Mouse (Mus musculus) embryonic facial prominence, embryonic 10.5 days (tissue): ENCODE results near the gene Hoxa10. TPM values are rescaled to one million over a fixed set of nuclear protein-coding genes. Genes with fewer than 3 reads are reported as not detected.

ENCODE experiments used
- DNase-seq: peaks from one replicate; pipeline ENCODE4 v3.0.0-alpha.2; 2017; ENCODE audit warnings: low spot score
- H3K27ac ChIP-seq: fragments of 300-500 bp; sonication (generic); replicated peaks from 2 replicates; pipeline ENCODE4 v1.5.1; 2016; ENCODE audit warnings: mild to moderate bottlenecking
- H3K27me3 ChIP-seq: fragments of 300-500 bp; sonication (generic); replicated peaks from 2 replicates; pipeline ENCODE4 v1.6.1; 2016; ENCODE audit warnings: low read depth, mild to moderate bottlenecking; ENCODE audit not compliant: poor library complexity, severe bottlenecking
- H3K36me3 ChIP-seq: fragments of 300-500 bp; sonication (generic); replicated peaks from 2 replicates; pipeline ENCODE4 v1.6.1; 2016; ENCODE audit warnings: mild to moderate bottlenecking, moderate library complexity
- H3K4me1 ChIP-seq: fragments of 300-500 bp; sonication (generic); 2 replicates; pipeline ENCODE4 v1.6.1; 2016
- H3K4me3 ChIP-seq: fragments of 300-500 bp; sonication (generic); 2 replicates; pipeline ENCODE4 v1.5.1; 2016; ENCODE audit warnings: mild to moderate bottlenecking, moderate library complexity
- H3K9me3 ChIP-seq: fragments of 300-500 bp; sonication (generic); 2 replicates; pipeline ENCODE4 v1.6.1; 2016; ENCODE audit warnings: mild to moderate bottlenecking
- WGBS: fragments of 180-500 bp; shearing (Covaris S2); methylation state at CpG from one replicate; pipeline ENCODE4 v1.1.7; 2016; 5-methylcytosine and 5-hydroxymethylcytosine counted together
- polyA plus RNA-seq: library from polyadenylated mRNA; unstranded; fragments of >200 nt; fragmentation: Nextera tagmentation; extraction: Ambion mirVana; gene quantifications from 2 replicates; pipeline ENCODE4 v1.2.1, GENCODE M21; 2016

Hoxa10 gene
- polyA plus RNA-seq, 1 experiment from 2014 or later = not detected

DNA sequence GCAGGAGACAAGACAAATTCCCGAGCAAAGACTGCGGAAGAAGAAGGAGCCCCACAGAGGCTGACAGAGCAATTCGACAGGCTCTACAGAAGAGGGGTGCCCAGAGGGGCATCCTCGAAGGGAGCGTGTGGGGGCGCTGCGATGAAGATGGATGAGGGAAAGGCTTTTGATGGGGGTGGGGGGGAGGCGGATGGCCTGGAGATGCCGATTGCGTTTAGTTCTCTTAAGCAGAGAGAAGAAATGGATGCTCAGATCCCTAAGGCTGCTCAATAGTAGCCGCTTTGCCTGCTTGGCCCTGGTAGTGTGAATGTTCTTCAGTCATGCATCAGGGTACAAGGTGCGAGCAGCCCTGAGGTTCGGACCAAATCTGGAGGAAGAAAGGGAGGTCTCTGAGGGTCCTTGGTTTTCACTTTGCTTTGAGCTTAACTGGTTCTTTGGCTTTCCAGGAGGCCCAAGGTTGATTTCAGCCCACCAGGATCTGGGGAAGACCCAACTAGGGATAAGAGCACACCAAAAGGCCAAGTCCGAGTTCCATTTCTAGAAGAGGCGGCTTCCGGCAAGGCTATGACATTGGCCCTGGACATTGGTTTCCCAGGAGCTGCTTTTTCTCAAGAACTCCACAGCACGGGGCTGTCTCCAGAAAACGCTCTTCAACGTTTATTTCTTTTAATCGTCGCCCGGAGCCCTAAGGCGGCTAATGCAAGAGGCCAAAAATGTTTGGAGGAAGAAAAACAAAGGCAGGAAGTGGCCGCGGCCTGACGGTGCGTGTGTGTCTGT is 8.2 kb upstream of the Hoxa10 start:
- H3K27ac ChIP-seq = no peak overlapping the region
- under 1% methylated on average over 27 of the region's 27 CpGs for WGBS
- H3K4me3 ChIP-seq = no peak overlapping the region
- no peak for DNase-seq
- no peaks in the 10 kb centered on the region for H3K9me3 ChIP-seq
- peaks cover 100% of the 10 kb centered on the region for H3K27me3 ChIP-seq
- H3K4me1 ChIP-seq = peaks cover 12% of the 10 kb centered on the region
- no peaks in the 10 kb centered on the region for H3K36me3 ChIP-seq

DNA sequence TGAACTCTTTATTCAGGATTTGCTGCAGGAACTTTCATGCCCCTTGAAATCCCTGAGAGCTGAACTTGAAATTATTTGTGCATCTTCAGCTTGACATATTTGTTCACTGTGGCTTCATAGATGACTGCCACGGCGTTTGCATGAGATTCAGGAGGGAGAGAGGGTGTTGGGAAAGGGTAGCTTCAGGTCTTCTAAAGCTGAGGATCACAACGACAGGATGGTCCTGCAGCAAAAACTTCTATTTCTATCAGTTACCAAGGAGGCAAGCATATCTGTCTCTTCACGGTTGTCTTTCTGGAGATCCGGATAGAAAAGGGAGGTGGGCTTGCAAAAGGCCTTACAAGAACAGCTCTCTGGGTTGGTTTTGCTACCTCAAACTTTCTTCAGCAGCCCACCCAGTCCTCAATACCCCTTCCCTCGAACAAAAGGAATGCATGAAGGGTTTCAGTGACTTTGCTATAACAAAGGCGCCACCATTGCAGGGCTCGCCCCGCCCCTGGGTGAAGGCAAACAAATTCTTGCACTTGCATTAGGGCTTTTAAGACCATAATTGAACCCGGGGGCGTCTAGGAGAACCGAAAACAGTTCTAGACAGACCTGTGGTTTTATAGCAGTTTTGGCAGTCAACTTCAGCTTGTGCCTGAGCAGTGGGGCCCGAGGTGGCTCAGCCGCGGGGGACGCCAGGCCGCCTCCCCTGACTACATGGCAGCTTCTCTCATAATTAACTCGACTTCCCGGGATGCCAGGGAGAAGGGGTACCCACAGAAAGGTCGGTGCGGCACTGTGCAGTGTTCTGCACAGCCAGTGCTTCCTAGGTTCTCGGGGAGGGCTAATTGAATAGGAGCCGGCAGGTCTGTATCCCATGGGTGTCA is 7.3 kb upstream of the Hoxa10 start:
- peaks cover 15% of the 10 kb centered on the region for H3K4me1 ChIP-seq
- WGBS = 2% methylated on average over 23 of the region's 23 CpGs
- no peaks in the 10 kb centered on the region for H3K9me3 ChIP-seq
- DNase-seq = no peak
- no peak overlapping the region for H3K27ac ChIP-seq
- peaks cover 100% of the 10 kb centered on the region for H3K27me3 ChIP-seq
- H3K4me3 ChIP-seq = no peak overlapping the region
- no peaks in the 10 kb centered on the region for H3K36me3 ChIP-seq

DNA sequence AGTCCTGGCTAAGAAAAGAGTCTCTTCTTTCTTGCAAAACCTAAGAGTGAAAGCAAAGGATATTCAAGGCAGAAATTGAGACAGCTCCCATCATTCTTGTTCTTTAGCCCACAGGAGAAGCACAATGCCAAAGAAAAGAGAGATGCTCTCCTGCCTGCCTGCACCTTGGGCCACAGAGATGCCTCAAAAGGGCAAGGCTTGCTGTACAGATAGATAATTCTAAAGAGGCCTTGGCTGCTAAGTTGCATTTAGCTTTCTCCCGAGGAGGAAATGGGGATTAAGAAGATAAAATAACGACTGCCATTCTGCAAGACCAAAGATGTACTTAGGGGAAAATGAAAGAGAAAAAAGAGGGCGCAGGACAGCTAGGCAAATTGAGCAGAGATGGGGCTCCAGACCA is 6.3 kb upstream of the Hoxa10 start:
- Histone ChIP-seq H3K27me3 (peaks cover 100% of the 10 kb centered on the region), H3K9me3 (no peaks in the 10 kb centered on the region), H3K4me1 (peaks cover 15% of the 10 kb centered on the region), H3K4me3 (no peak overlapping the region), H3K27ac (no peak overlapping the region), H3K36me3 (no peaks in the 10 kb centered on the region)
- WGBS = 4% methylated on average over 3 of the region's 3 CpGs
- no peak for DNase-seq

DNA sequence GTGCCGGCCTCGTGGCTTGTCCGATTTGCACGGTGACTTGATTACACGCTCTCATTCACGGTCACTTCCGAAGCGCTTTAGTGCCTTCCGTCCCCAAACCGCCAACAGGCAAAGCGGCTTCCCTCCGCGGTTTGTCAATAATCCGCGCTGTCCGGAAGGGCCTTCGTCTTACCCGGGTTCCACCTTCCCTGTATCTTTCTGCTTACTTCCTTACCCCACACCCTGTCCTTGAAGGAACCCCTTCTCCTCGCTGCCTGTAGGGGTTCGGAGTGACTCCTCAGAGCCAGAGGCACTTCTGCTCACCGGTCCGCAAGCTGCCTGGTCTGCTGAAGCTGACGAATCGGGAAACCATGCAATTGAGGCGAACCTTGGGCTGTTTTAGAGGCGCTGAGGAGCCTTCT is 5.7 kb upstream of the Hoxa10 start:
- Histone ChIP-seq H3K27ac (no peak overlapping the region), H3K4me3 (no peak overlapping the region)

DNA sequence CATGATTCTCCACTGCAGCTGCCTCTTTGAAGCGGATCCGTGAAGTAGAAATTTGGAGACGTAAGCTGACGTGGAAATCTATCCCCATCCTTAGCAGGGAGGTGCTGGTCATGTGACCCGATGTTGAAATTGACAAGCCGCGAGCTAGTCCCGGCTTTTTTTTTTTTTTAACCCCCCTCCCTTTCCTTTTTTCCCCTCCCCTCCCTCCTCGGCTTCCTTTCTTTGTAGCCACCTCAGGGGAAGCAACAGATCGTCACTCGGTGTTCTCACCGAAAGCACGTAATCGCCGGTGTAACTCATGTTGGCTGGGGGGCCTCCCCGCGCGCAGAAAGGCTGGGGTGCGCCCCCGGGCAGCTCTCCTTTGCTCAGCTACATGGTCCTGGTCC is 5.1 kb upstream of the Hoxa10 start, which contains the start of gene Hoxa11:
TSS of gene Hoxa11 (minus strand) at position 54 of the 386 bp plus-strand sequence.
- Histone ChIP-seq H3K27ac (no peak within 1 kb of the TSS), H3K9me3 (no peaks in the 10 kb centered on the region), H3K4me1 (peaks cover 15% of the 10 kb centered on the region), H3K36me3 (no peaks in the 10 kb centered on the region), H3K27me3 (peaks cover 100% of the 10 kb centered on the region), H3K4me3 (no peak within 1 kb of the TSS)
- no peak for DNase-seq
- WGBS = under 1% methylated on average over 20 of the region's 20 CpGs

More for the DNA sequence above, 5.7 kb upstream of the Hoxa10 start:
- WGBS = under 1% methylated on average over 26 of the region's 26 CpGs
- H3K4me1 ChIP-seq = peaks cover 15% of the 10 kb centered on the region
- no peaks in the 10 kb centered on the region for H3K9me3 ChIP-seq
- H3K27me3 ChIP-seq = peaks cover 100% of the 10 kb centered on the region
- no peak for DNase-seq
- no peaks in the 10 kb centered on the region for H3K36me3 ChIP-seq

DNA sequence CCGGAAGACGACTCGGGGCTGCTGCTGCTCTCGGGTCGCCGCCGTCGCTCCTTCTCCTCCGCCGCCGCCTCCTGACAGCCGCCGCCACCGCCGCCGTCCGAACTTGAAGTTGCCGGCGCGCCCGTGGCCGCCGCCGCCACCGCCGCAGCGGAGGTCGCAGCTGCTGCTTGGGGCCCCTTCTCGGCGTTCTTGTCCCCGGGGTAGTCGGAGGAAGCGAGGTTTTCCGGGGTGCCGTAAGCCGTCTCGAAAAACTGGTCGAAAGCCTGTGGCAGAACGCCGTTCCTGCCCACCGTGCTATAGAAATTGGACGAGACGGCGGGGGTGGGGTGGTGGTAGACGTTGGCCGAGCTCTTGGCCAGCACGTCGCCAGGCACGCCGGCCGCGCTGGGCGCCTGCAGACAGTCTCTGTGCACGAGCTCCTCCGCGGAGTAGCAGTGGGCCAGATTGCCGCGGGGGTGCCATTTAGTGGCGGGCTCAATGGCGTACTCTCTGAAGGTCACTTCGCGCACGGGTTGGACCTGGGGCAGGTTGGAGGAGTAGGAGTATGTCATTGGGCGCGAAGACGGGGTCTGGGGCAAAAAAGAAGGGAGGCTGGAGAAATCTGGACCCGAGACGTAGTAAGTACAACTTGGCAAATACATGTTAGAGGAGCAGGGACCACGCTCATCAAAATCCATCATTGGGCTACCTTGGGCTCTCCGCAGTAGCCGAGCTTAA is 4.5 kb upstream of the Hoxa10 start:
- Histone ChIP-seq H3K27me3 (peaks cover 100% of the 10 kb centered on the region), H3K9me3 (no peaks in the 10 kb centered on the region), H3K4me3 (no peak overlapping the region), H3K36me3 (no peaks in the 10 kb centered on the region), H3K27ac (no peak overlapping the region), H3K4me1 (peaks cover 15% of the 10 kb centered on the region)
- no peak for DNase-seq
- WGBS = under 1% methylated on average over 71 of the region's 71 CpGs

DNA sequence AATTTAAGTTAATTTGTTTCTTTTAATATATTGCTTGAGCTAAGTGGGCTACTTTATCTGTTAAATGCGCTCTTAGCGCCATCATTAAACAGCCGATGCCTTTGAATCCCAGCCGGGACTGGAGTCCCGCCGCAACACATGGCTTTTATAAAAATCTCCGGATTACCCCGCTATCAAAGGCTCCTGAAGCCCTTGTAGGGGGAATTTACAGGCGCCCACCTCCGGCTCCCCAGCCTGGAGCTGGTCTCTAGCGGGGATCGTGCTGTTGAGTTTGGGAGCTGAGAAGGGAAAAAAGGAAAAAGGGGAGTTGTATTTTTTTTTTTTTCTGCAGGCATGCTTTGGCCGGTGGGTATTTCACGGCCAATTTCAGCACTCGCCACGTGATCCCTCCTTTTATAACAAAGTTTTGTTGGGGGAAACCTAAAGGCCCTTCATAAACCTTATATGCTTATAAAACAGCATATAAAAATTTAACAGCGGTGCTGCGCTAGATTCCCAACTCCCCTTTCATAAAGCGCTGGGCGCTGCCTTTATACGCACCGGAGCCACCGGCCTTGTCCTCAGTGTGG is 3.9 kb upstream of the Hoxa10 start:
- Histone ChIP-seq H3K4me3 (no peak overlapping the region), H3K36me3 (no peaks in the 10 kb centered on the region), H3K27ac (no peak overlapping the region), H3K4me1 (peaks cover 15% of the 10 kb centered on the region), H3K9me3 (no peaks in the 10 kb centered on the region), H3K27me3 (peaks cover 100% of the 10 kb centered on the region)
- 1% methylated on average over 23 of the region's 23 CpGs for WGBS
- no peak for DNase-seq

DNA sequence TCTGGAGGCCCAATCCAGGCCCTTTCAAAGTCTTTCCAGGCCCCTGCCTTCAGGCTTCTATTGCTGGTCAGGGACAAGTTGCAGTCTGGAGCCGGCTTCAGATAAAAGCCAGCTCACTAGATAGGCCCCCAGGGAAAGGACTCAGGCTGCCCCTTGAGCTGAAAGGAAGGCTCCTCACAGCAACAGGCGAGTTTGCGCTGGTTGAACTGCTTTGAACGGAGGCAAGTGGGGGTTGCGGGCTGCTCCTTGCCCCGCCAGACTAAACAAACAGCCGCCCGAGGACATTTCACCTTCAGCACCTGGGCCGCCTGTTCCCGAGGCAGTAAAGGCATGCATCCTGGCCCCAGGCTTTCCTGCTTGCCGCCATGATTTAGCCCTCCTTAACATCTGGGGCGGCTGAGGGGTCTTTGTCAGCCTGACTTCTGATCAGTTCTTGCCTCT is 3.0 kb upstream of the Hoxa10 start:
- Histone ChIP-seq H3K27me3 (peaks cover 100% of the 10 kb centered on the region), H3K36me3 (no peaks in the 10 kb centered on the region), H3K27ac (no peak overlapping the region), H3K4me1 (peaks cover 15% of the 10 kb centered on the region), H3K9me3 (no peaks in the 10 kb centered on the region), H3K4me3 (no peak overlapping the region)
- DNase-seq = peak; percentile 54
- WGBS = 0% methylated on average over 12 of the region's 12 CpGs

DNA sequence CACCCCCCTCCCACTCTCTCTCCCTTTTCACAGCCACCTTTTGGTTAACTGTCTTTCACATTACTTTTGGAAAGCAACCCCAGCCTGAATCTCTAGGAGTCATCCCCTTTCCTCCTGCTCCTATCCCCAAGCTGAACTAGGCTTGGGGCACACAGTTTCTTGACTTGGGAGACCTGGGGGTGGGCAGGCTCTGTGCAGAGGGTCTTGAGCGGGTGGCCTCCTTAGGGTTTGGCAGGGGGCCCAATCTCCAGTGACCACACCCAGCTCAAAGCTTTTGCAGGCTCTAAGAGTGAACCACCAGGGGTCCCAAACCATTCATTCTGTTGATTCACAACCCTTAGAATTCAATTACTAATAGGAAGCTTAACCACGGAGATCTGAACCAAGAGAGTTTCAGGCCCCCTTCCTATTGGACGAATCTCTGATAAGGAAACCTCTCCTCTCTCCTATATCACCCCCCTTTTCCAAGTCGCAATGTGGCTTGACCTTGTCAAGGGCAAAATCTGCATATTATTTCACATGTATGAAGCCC is 2.2 kb upstream of the Hoxa10 start:
- 3% methylated on average over 4 of the region's 4 CpGs for WGBS
- H3K27me3 ChIP-seq = peaks cover 100% of the 10 kb centered on the region
- peak; percentile 27 for DNase-seq
- H3K36me3 ChIP-seq = no peaks in the 10 kb centered on the region
- no peaks in the 10 kb centered on the region for H3K9me3 ChIP-seq
- H3K4me3 ChIP-seq = no peak overlapping the region
- peaks cover 15% of the 10 kb centered on the region for H3K4me1 ChIP-seq
- no peak overlapping the region for H3K27ac ChIP-seq

DNA sequence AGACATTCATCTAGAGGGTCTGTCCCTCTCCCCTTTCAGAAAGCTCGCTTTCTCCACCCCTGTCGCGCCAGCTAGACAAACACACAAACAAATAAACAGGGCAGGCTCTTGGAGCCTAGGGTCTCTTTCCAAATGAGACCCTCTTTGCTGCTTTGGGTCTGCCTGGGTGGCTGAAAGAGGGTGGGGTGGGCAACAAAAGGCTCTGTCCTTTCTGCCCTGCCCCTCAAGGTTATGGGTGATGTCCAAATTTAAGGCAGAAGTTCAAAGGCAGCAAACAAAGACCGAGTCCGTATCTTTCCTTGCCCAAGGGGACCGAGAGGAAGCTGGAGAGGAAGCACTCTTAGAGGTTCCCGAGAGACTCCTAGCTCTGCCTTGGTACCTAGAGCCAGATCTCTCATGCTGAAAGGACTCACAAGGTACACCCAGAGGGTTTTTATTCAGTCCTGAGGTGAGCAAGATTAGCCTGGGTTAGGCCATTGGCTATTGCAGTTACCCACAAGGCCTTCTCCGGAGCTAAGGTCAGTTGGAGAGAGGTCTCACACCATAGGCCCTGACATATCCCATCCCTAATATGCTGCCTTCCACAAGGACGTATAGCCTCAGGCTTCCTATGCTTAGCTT is 457 bp upstream of the Hoxa10 start:
- 4% methylated on average over 9 of the region's 9 CpGs for WGBS
- Histone ChIP-seq H3K4me3 (no peak overlapping the region), H3K27ac (no peak overlapping the region), H3K4me1 (peaks cover 11% of the 10 kb centered on the region; the same call in 1 of the 2 replicates), H3K27me3 (peaks cover 100% of the 10 kb centered on the region), H3K36me3 (no peaks in the 10 kb centered on the region), H3K9me3 (no peaks in the 10 kb centered on the region)
- peak; percentile 34 for DNase-seq

DNA sequence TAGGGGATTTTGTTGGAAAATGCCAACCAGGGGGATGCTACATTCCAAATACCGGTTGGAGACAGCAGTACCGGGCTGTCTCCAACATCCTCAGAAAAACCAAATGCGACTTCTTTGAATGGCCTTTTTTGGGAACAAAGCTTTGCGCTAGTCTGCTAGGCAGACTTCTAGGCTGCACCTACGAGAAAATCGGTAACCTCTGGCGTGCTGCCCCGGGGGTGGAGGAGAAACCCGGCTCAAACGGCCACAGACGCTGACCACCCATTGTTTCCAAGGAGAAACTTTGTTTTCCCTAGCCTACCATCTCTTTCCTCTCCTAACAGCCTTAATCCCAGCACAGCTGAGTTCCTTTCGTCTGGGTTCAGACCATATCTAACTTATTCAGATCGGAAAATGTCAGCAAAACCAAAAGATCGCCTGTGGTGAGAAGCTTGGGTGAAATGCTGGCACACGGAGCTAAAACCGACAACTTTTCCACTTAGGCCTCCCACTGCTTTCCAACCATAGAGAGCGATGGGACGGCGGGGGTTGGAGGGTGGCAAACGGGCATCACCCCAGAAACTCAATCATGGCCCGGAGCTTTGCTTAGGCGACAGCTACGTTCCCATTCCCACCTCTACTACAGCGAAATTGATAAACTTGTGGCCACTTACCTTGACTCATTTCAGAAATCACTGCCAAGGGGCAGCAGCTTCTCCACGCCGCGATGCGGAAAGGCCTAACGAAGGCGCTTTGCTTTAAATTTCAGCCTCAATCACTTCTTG is 847 bp downstream of the Hoxa10 start:
- 2% methylated on average over 30 of the region's 30 CpGs for WGBS
- Histone ChIP-seq H3K4me3 (peak overlapping the region; percentile 27; the same call in 1 of the 2 replicates), H3K4me1 (peaks cover 5% of the 10 kb centered on the region; the same call in 1 of the 2 replicates), H3K27me3 (peaks cover 100% of the 10 kb centered on the region), H3K36me3 (no peaks in the 10 kb centered on the region), H3K9me3 (no peaks in the 10 kb centered on the region), H3K27ac (no peak overlapping the region)
- no peak for DNase-seq
